ENCODE assay signal across 26 mouse cellular contexts in genomic region chr7:71788401-71788800, GRCm38 (mm10).
"Had no signal": no experiment of that assay in that cellular context is flagged by ENCODE, and none has a peak within 500 bp of the region (broad histone marks: within the 10 kb centered on the region; RNA-seq: fewer than 3 reads in every experiment).

No protein-coding gene starts in this region.

- H3K9me3 ChIP-seq: heart, embryonic 10.5 days; heart, embryonic 12.5 days; hindbrain, embryonic 10.5 days; hindbrain, embryonic 12.5 days; intestine, embryonic 15.5 days; limb, embryonic 10.5 days; limb, embryonic 12.5 days had no signal

- H3K36me3 ChIP-seq: heart, embryonic 10.5 days; heart, embryonic 12.5 days; hindbrain, embryonic 10.5 days; hindbrain, embryonic 12.5 days; intestine, embryonic 15.5 days; limb, embryonic 10.5 days; limb, embryonic 12.5 days had no signal

- ATAC-seq: hindbrain, embryonic 16.5 days; inflammation-experienced regulatory T-cells, adult 6 months; intestine, embryonic 15.5 days; intestine, postnatal 0 days had no signal

- H3K27me3 ChIP-seq: heart, embryonic 12.5 days; hindbrain, embryonic 12.5 days; intestine, embryonic 15.5 days; limb, embryonic 12.5 days had no signal

- DNase-seq: gastrocnemius, adult 2 months; gastrocnemius, postnatal 10 days; gastrocnemius, postnatal 25 days; heart, adult 18-20 months; heart, postnatal 10 days; heart, postnatal 4 days; kidney, adult 18-20 months; kidney, adult 8-10 months; kidney, postnatal 10 days; kidney, postnatal 25 days; kidney, postnatal 4 days; liver had no signal

- H3K9ac ChIP-seq: heart, embryonic 12.5 days; hindbrain, embryonic 12.5 days; hindbrain, embryonic 14.5 days; intestine, embryonic 15.5 days; limb, embryonic 12.5 days had no signal

- H3K4me1 ChIP-seq: heart, embryonic 10.5 days; heart, embryonic 12.5 days; hindbrain, embryonic 10.5 days; hindbrain, embryonic 12.5 days; intestine, embryonic 15.5 days had no signal

- H3K4me3 ChIP-seq: gastrocnemius, adult 2 months; heart, embryonic 10.5 days; heart, embryonic 12.5 days; hindbrain, embryonic 10.5 days; hindbrain, embryonic 12.5 days; intestine, embryonic 15.5 days; layer of hippocampus, adult 2 months; left cerebral cortex, adult 2 months; limb, embryonic 10.5 days; limb, embryonic 12.5 days had no signal

- H3K4me2 ChIP-seq: heart, embryonic 12.5 days; hindbrain, embryonic 12.5 days; hindbrain, embryonic 14.5 days; intestine, embryonic 15.5 days; limb, embryonic 12.5 days; liver, embryonic 11.5 days had no signal

- H3K27ac ChIP-seq: gastrocnemius, adult 2 months; heart, embryonic 10.5 days; hindbrain, embryonic 10.5 days; hindbrain, embryonic 12.5 days; hindbrain, embryonic 14.5 days; intestine, embryonic 15.5 days; layer of hippocampus, adult 2 months; left cerebral cortex, adult 2 months; limb, embryonic 10.5 days; limb, embryonic 12.5 days had no signal
